Mouse (Mus musculus): Measurements from ENCODE around the gene Tex21.

DNA sequence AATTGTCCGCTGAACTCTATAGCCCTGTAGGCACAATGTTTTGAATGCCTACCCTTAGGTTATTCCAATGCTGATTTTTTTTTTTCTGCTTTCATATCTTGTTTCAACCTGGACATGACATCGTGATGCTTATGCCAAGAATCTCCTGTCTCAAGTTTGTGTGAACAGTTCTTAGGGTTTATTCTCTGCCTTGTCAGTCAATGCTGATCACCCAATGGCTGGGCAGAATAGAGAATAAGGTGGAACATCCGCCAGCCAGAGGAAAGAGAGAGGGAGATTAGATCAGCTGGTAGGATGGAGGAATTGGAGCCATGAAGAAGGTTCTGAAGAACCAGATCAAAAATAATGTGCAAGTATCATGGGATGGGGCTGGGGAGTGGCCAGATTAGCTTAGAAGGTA lies 14.1 kb upstream of the Tex21 start:
- TF ChIP-seq GATA1 (IDR thresholded peaks at IDR 0.05; ENCODE audit: borderline replicate concordance, low read length), result no peak
- TF ChIP-seq FLI1 (IDR thresholded peaks at IDR 0.05; ENCODE audit: low read length), result no peak

Data from megakaryocyte, embryonic 14.5 days (primary cell).